Mouse (Mus musculus): ENCODE results near the gene Cdhr3.

Cdhr3 gene

GRCm38 (mm10) chr12:33034343-33035088 lies 58.2 kb downstream of the Cdhr3 start:
- DNase-seq = no peak

DNA sequence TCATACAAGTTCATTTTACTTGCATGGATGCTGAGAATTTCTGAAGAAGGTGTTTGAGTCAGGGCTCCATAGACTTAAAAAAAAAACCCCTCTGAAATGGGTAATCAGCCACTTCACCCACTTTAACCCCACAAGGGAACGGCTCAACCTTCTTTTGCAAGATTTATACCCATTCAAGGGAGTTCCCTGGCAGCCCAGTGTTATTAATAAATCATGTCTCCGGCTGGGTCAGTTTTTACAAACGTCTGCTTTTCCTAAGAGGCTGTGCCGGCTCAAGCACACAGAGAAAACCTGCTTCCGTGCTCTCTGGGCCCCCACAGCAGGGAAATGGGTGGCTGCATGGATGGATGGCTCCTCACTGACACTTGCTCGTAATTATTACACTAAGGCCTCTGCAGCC lies 59.5 kb downstream of the Cdhr3 start:
- no peak for DNase-seq

- no peak for DNase-seq
Measured at GRCm38 (mm10) chr12:33030589-33030988, 62.1 kb downstream of the Cdhr3 start.

DNA sequence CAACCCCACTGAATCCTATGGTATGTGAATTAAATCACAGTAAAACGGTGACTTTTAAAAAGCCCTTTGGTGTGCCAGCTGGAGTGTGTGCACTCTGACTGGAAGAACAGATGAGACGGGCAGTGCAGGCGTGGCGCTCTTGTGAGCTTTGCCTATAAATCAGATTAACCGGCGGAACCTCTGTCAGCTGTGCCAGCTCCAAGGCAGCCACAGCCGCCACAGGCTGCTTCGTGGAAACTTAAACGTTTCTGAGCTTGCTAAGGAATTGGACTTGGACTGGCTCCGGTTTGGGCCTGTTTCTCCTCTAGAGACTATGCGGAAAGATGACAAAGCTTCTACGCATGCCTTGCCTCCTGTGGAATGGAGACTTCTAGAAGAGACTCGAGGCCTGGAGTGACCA lies 62.6 kb downstream of the Cdhr3 start:
- DNase-seq = no peak

DNA sequence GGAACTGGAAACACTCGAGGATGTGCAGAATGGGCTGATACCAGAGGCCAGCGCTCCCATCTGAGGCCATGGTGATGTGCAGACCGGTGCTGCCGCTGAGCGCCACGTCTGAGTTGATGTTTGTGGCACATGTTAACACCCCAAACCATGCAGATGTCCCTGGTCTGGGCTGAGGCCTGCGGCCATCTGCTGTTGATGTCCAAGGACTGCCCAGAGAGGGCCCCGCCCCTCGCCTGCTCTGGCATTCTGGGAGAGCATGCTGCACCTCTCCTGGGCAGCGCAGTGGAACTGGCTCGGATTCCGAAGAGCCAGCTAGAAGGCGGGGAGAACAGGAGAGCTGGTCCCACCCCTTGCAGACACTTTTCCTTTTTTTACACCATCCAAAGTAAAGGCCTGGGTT lies 64.0 kb downstream of the Cdhr3 start:
- DNase-seq = no peak

- DNase-seq = no peak
Measured at GRCm38 (mm10) chr12:33028109-33028691, 64.5 kb downstream of the Cdhr3 start.

DNA sequence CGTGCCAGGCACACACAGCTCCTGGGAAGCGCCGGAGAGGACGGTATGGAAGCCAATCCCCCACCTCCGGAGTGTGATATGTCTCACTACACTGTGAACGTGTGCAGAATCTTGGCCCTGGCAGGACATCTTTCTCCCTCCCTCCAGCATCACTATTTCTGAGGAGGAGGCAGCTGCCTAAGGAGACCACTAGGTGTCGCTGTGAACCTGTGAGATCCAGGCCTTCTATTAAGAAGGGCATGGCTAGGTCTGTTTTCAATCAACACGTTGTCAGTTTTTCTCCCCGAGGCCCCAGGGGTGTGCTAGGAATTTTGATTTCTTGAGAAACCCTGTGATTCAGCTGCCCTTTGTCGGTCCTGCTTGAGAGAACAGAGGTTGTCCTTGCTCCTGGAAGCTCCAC lies 65.6 kb downstream of the Cdhr3 start:
- peak; percentile 58 to 69 for DNase-seq

GRCm38 (mm10) chr12:33024524-33024923 lies 68.2 kb downstream of the Cdhr3 start:
- DNase-seq = no peak

DNA sequence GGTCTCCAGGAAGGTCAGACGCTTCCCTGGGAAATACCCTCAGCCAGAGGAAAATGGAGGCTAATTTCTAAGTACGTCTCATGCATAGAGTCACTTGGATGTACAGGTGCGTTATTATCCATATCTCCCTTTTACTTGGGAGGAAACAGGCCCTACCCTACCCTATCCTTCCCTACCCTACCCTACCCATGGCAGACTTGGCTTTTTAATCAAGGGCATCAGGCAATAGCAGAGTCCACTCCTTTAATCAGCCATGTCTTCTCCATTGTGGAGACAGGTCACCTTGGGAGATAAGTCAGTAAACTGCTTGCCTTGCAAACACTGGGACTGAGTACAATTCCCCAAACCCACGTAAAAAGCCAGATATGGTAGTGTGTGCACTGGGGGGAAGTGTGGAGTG lies 70.9 kb downstream of the Cdhr3 start:
- no peak for DNase-seq

GRCm38 (mm10) chr12:33021140-33021539 lies 71.5 kb downstream of the Cdhr3 start:
- no peak for DNase-seq

DNA sequence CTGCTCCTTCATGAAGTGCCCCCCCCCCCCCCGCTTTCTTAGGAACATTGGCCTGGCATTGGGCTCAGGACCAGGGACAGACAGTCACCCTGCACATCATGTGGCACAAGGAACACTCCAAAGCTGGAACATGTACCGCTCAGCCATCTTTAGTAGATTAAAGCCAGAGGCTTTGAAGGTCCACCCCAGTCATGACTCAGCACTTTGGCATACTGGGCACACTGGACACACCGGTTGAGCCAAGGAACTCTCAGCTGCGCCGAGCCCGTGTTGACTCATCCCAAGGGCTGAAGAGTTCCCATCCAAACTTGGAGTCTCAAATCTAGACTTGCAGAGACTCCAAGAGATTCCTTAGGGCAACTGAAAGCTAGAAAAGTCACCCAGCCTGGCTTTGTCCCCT lies 72.7 kb downstream of the Cdhr3 start:
- DNase-seq = no peak

DNA sequence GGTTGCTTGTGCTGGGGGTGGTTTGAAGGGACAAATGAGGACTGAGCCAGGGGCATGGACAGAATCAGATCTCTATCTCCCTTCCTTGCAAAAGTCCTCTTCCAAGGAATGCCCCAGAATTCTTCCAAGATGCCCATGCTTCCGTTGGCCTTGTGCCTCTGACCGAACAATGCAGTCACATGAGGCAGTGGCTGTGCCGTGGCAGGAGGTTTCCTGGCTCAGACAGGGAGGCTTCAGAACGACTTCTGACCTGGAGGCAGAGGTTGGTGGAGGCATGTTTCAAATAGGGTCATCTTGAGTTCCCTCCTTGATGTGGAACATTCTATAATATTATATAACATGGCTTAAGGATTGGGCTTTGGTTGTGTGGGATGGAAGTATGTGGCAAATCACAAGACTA lies 74.1 kb downstream of the Cdhr3 start:
- peak; percentile 27 to 49 for DNase-seq

- DNase-seq = no peak
Measured at GRCm38 (mm10) chr12:33016824-33017705, 75.6 kb downstream of the Cdhr3 start.

GRCm38 (mm10) chr12:33015103-33015502 lies 77.6 kb downstream of the Cdhr3 start:
- peak; percentile 69 to 82 for DNase-seq

DNA sequence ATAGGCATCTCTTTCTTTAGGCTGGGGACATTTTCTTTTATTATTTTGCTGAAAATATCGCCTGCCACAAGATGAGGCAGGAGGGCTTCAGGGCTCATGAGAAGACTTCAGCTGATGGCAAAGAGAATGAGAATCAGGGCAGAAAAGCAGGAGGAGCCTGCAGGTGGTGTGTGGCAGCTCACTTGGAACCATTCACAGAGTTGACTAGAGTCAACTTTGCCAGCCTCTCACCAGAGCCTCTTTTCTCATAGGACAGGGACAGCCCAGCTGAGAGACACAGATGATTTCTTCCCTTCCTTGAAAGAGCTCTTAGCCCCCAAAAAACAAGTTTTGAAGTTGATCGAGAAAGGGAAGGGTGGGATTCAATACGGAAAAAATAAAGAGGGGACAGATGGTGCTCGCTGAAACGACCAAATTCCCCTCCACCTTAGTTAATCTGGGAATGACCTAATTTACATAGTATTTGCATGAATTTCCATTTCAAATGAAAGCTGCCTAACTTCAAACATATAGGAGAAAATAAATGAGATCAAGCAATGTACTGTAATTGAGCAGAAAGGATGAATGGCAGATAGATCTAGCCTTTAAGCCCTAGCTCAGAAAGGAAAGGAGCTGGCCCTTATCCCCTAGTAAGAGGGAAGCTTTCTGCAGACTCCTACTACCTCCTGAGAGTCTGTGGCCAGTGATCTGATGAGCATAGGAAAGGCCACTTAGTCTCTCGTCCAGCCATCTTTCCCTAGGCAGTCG lies 78.5 kb downstream of the Cdhr3 start:
- DNase-seq = no peak

GRCm38 (mm10) chr12:33010026-33010425 lies 82.6 kb downstream of the Cdhr3 start:
- DNase-seq = peak; percentile 47 to 70

DNA sequence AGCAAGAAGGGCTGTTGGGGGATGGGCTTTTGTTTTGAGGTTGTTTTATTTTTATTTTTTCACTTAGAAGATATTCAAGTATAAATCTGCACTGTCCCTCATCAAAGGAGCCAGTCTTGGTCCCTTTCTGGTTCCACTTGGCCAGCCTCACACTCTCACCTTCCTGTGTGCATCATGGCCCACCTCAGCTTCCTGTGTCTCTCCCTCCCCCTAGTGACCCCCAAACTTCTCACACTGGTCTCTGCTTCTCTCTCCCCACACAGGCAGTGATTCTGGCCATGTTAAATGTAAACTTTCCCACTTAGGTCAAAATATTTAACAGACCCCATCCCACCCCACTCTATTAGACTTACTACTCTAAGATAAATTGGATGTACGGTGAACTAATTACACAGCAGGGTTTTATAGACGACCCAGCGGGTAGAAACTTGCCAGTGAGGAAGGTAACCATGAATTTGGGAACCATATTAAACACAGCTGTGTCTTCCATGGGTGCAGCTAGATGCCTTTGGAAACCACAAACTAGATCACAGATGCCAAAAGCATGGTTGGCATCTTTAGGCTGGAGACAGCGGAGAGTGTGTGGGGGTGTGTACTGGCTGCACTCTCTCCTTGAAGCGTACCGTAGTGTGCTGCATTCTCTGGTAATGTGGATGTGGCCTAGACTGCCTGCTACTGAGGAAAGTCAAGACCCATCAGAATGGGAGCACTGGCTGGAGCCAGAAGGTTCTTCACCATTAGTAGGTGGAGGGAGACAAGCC lies 83.3 kb downstream of the Cdhr3 start:
- DNase-seq = no peak

- DNase-seq = peak; percentile 63 to 75
Measured at GRCm38 (mm10) chr12:33008305-33009110, 84.2 kb downstream of the Cdhr3 start.

GRCm38 (mm10) chr12:33007176-33007575 lies 85.5 kb downstream of the Cdhr3 start:
- no peak for DNase-seq

DNA sequence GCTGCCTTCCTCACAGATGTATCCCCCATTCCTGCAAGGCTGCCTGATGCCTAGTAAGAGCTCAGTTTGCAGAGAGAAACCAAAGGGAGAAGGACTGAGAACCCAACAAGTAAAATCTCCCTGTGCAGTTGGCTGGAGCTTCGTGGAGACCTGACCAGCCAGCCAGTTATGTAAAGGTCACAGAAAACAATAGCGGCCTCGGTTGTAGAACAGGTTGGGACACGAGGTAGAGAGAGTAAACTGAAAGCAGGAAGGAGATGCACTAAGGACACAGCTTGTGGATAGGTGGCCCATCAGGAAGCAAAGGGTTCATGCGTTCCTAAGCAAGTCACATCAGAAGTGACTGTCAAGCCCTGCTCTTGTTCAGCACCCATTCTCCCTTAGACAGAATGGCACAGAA lies 86.8 kb downstream of the Cdhr3 start:
- DNase-seq = no peak

DNA sequence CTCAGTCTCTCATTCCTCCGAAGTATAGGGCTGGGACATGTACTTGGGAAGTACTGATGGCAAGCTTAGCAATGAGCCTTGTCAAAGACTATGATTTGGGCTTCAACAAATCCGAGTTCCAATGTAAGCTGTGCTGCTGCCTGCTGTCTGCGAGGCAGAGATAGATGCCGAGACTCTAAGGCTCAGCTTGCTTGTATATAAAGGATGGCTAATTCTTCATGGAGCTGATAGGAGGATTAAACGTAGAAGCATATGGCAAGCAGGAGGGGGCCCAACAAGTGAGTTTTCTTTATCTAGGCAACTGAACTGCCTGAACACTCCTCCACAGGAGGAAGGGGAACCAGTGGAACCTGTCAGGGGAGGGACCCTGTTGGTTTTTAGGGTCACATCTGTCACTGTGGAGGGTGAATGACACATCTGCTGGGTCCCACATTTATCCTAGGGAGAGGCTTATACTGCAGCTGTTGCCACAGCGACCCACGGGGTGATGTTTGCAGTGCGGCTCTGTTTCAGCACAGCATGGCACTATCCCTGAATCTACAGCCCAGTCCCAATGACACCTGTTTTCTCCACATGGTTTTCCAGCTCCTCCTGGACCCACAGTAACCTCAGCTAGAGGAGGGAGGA lies 89.2 kb downstream of the Cdhr3 start:
- no peak for DNase-seq

All from kidney, adult 8-10 months (tissue).